Mouse (Mus musculus) cerebellum, adult 2 months (tissue): ENCODE results near the gene Timm50.

Source experiments
- CTCF ChIP-seq: fragments of 200-500 bp; IDR thresholded peaks from 2 replicates; pipeline ENCODE4 v1.5.1; 2011; ENCODE audit warnings: low read depth, mild to moderate bottlenecking, control low read depth, low read length, moderate library complexity, borderline replicate concordance; ENCODE audit not compliant: insufficient read depth
- POLR2A ChIP-seq: fragments of 200-500 bp; IDR thresholded peaks from 2 replicates; pipeline ENCODE4 v1.6.1; 2011; ENCODE audit warnings: low read length, control low read depth, borderline replicate concordance; ENCODE audit not compliant: insufficient read depth

DNA sequence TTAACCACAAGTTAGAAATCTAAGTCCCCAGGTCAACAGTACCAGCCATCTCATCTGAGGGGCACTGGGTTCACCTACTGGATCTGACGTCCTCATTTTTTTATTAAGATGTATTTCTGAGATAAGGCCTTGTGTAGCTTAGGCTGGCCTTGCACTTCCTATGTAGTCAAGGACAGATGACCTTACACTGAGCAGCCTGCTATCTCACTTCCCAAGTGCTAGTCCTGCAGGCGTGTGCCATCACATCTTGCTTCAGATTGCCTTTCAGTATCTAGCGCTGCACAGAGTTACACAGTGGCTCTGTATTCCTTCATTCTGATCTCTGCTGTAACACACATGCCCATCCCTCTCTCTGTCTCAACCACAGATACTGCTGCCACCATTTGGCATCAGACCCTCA lies 6.2 kb upstream of the Timm50 start:
- no peak for TF ChIP-seq CTCF
- TF ChIP-seq POLR2A, result no peak
